ENCODE assay signal across 10 mouse cellular contexts in the genomic region with DNA sequence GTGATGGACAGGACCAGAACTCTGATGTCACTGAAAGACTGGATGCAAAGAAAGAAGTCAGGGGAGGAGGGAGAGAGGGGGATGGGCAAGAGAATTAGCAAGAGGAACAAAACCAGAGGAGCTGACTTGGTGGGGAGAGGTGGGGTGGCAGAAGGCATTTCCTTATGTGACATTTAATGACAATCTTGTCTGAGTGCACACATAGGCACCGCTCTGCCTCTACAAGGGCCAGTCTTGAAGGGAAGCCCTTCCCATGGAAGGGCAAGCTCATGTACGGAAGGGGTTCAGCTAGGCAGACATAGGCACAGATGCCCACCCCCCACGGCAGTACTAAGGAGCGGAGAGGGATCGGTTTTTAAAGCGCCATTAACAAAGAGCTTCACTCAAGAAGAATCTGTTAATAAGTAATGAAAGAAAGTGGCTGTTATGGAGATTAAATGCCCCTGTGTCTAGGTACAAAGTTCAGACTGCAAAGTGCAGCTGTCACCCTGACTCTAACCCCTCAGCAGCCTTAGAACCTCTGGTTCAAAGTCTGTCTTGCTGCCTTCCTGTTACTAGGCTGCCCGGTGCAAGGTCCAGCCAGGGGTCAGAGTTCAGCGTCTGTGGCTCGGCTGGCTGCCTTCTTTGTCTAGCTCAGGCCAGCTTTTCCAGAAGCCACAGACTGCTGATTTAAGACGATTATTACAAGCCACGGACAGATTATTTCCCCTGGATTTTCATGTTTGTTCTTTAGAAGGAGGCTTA.
DNase-seq lines count a peak whose midpoint lies in the region; ATAC-seq and TF ChIP-seq lines count a peak whose summit lies in the region.
"Had no signal": no experiment of that assay in that cellular context is flagged by ENCODE, and none has a peak within 500 bp of the region (broad histone marks: within the 10 kb centered on the region; RNA-seq: fewer than 3 reads in every experiment).

No protein-coding gene starts in this region.

- no peak overlapping the region for H3K9ac ChIP-seq in kidney, postnatal 0 days (ENCODE audit: low read depth, low read length)
- no peak overlapping the region for H3K9ac ChIP-seq in midbrain, embryonic 13.5 days (replicated peaks)
- H3K9ac ChIP-seq: embryonic facial prominence, embryonic 13.5 days had no signal

- H3K36me3 ChIP-seq in kidney, postnatal 0 days (ENCODE audit: insufficient read depth, low read length), result no peaks in the 10 kb centered on the region
- H3K36me3 ChIP-seq in midbrain, embryonic 13.5 days, result no peaks in the 10 kb centered on the region
- H3K36me3 ChIP-seq: embryonic facial prominence, embryonic 13.5 days had no signal

- no peak for TF ChIP-seq CTCF in kidney, postnatal 0 days (IDR thresholded peaks at IDR 0.05; ENCODE audit: low read depth)

- H3K9me3 ChIP-seq in kidney, postnatal 0 days (replicated peaks; ENCODE audit: low read length), result no peaks in the 10 kb centered on the region
- H3K9me3 ChIP-seq in midbrain, embryonic 13.5 days, result 0 out of 2 replicates have a peak, but pooled peaks cover 2% of the 10 kb centered on the region
- H3K9me3 ChIP-seq: embryonic facial prominence, embryonic 13.5 days had no signal

- intact Hi-C loops in heart, postnatal 25 days (cut with DNase I), result no loop called here
- intact Hi-C loops in left cerebral cortex, postnatal 25 days (cut with DNase I), result no loop called here

- H3K4me1 ChIP-seq in kidney, postnatal 0 days (replicated peaks; ENCODE audit: insufficient read depth, low read length), result peaks cover 8% of the 10 kb centered on the region
- H3K4me1 ChIP-seq in midbrain, embryonic 13.5 days (replicated peaks), result peaks cover 12% of the 10 kb centered on the region

- peak; percentile 98 for ATAC-seq in kidney, postnatal 0 days (replicated peaks; ENCODE audit: low FRiP score, low read depth)
- ATAC-seq in midbrain, embryonic 13.5 days, result peak; percentile 74

- peak overlapping the region; percentile 30; the same call in 1 of the 2 replicates for H3K4me2 ChIP-seq in kidney, postnatal 0 days (ENCODE audit: low read length)
- peak overlapping the region; percentile 9; the same call in 1 of the 2 replicates for H3K4me2 ChIP-seq in midbrain, embryonic 13.5 days (replicated peaks)
- H3K4me2 ChIP-seq: embryonic facial prominence, embryonic 13.5 days had no signal

- H3K4me3 ChIP-seq in kidney, postnatal 0 days (replicated peaks; ENCODE audit: low read depth, low read length), result no peak overlapping the region
- H3K4me3 ChIP-seq in midbrain, embryonic 13.5 days (replicated peaks), result no peak overlapping the region
- H3K4me3 ChIP-seq: embryonic facial prominence, embryonic 13.5 days had no signal

- H3K27me3 ChIP-seq in kidney, postnatal 0 days (ENCODE audit: insufficient read depth, low read length), result no peaks in the 10 kb centered on the region
- H3K27me3 ChIP-seq in midbrain, embryonic 13.5 days, result peaks cover 6% of the 10 kb centered on the region; the same call in 1 of the 2 replicates
- H3K27me3 ChIP-seq: embryonic facial prominence, embryonic 13.5 days had no signal

- DNase-seq in heart, adult 18-20 months, result peak; percentile 27 to 39
- no peak for DNase-seq in heart, postnatal 25 days (ENCODE audit: low spot score)
- peak; percentile 14 for DNase-seq in gastrocnemius, postnatal 10 days
- DNase-seq in kidney, postnatal 0 days (ENCODE audit: low spot score), result peak; percentile 69
- no peak for DNase-seq in right cerebral cortex, postnatal 36 days (ENCODE audit: low spot score in 2 of 2)
- DNase-seq in c-Kit-positive CD71-positive TER-119-positive erythroid progenitor cells, embryonic 14.5 days (ENCODE audit: low spot score), result no peak
- no peak for DNase-seq in left cerebral cortex, postnatal 25 days (ENCODE audit: low spot score in 2 of 2)

- H3K27ac ChIP-seq in kidney, postnatal 0 days, result peak overlapping the region; percentile 72
- no peak overlapping the region for H3K27ac ChIP-seq in midbrain, embryonic 13.5 days
- H3K27ac ChIP-seq: embryonic facial prominence, embryonic 13.5 days; macrophage had no signal

- 22% methylated on average over 11 of the region's 11 CpGs for WGBS in kidney, postnatal 0 days
- 6% methylated on average over 11 of the region's 11 CpGs for WGBS in midbrain, embryonic 13.5 days

Comparison
In these comparisons a context has a peak if more than half of its experiments do, and no peak if none do; other contexts are left out.
1. DNase-seq: peak in heart, adult 18-20 months (2 of 2), gastrocnemius, postnatal 10 days (single experiment) and kidney, postnatal 0 days (single experiment); none in heart, postnatal 25 days (single experiment), right cerebral cortex, postnatal 36 days (0 of 2), c-Kit-positive CD71-positive TER-119-positive erythroid progenitor cells, embryonic 14.5 days (single experiment) and left cerebral cortex, postnatal 25 days (0 of 2).